Mouse (Mus musculus) MEL (cell line): Measurements from ENCODE around the gene Adamts2. TPM values are rescaled to one million over a fixed set of nuclear protein-coding genes. Genes with fewer than 3 reads are reported as not detected.

Experiments used
- DNase-seq: peaks from one replicate; pipeline ENCODE4 v3.0.0; 2011; ENCODE audit warnings: low read depth, low spot score
- H3K27ac ChIP-seq: 2 replicates; pipeline ENCODE4 v1.5.1; 2012; ENCODE audit warnings: low read depth, mild to moderate bottlenecking, control low read depth, low read length, moderate library complexity; ENCODE audit not compliant: control insufficient read depth
- H3K27me3 ChIP-seq, 2 experiments: fragments of 150-350 bp in 1 of 2; sonication (generic) in 1 of 2; 2 replicates each; pipeline ENCODE4 v1.6.1; 2012; ENCODE audit warnings: low read length in 2 of 2, mild to moderate bottlenecking in 2 of 2, improper control_type of control experiment in 1 of 2, moderate library complexity in 1 of 2; ENCODE audit not compliant: insufficient read depth in 2 of 2, control insufficient read depth in 1 of 2
- H3K36me3 ChIP-seq, 2 experiments: 2 replicates each; pipeline ENCODE4 v1.6.1; 2012 to 2014; ENCODE audit warnings: low read length in 2 of 2, improper control_type of control experiment in 1 of 2, inconsistent platforms in 1 of 2, mild to moderate bottlenecking in 1 of 2; ENCODE audit not compliant: insufficient read depth in 2 of 2, control insufficient read depth in 1 of 2
- H3K4me1 ChIP-seq, 2 experiments: fragments of 150-350 bp in 1 of 2; sonication (generic) in 1 of 2; 2 replicates each; pipeline ENCODE4 v1.6.1; 2012; ENCODE audit warnings: low read length in 2 of 2, improper control_type of control experiment in 1 of 2, mild to moderate bottlenecking in 1 of 2; ENCODE audit not compliant: insufficient read depth in 2 of 2, control insufficient read depth in 1 of 2
- H3K4me3 ChIP-seq, 2 experiments: fragments of 150-350 bp in 1 of 2; sonication (generic) in 1 of 2; 2 replicates each; pipeline ENCODE4 v1.5.1; 2012; ENCODE audit warnings: low read depth in 2 of 2, low read length in 2 of 2, mild to moderate bottlenecking in 2 of 2, moderate library complexity in 2 of 2, control low read depth in 1 of 2, improper control_type of control experiment in 1 of 2; ENCODE audit not compliant: control insufficient read depth in 1 of 2, insufficient read depth in 1 of 2
- H3K79me2 ChIP-seq: 2 replicates; pipeline ENCODE4 v1.6.1; 2012; ENCODE audit warnings: mild to moderate bottlenecking, low read length, moderate library complexity; ENCODE audit not compliant: control insufficient read depth, poor library complexity, insufficient read depth
- H3K9ac ChIP-seq: 2 replicates; pipeline ENCODE4 v1.6.1; 2012; ENCODE audit warnings: low read depth, mild to moderate bottlenecking, control low read depth, low read length, moderate library complexity; ENCODE audit not compliant: control insufficient read depth, poor library complexity, severe bottlenecking
- H3K9me3 ChIP-seq: fragments of 150-350 bp; sonication (generic); replicated peaks from 2 replicates; pipeline ENCODE4 v1.6.1; 2012; ENCODE audit warnings: mild to moderate bottlenecking, low read length, improper control_type of control experiment, moderate library complexity; ENCODE audit not compliant: insufficient read depth
- BHLHE40 ChIP-seq: IDR thresholded peaks from 2 replicates; pipeline ENCODE4 v1.6.1; 2012; ENCODE audit warnings: low read depth, mild to moderate bottlenecking, inconsistent platforms, low read length, improper control_type of control experiment, borderline replicate concordance
- CTCF ChIP-seq, 3 experiments: IDR thresholded peaks in 2 of 3; conservative IDR thresholded peaks in 1 of 3; 2 replicates each; pipeline ENCODE4 v1.5.1; 2011 to 2012; ENCODE audit warnings: low read length in 3 of 3, low read depth in 2 of 3, mild to moderate bottlenecking in 2 of 3, improper control_type of control experiment in 1 of 3, inconsistent platforms in 1 of 3, mixed read lengths in 1 of 3, moderate library complexity in 1 of 3; ENCODE audit not compliant: control insufficient read depth in 1 of 3, insufficient read depth in 1 of 3, poor library complexity in 1 of 3, severe bottlenecking in 1 of 3
- E2F4 ChIP-seq: IDR thresholded peaks from 2 replicates; pipeline ENCODE4 v1.6.1; 2011; ENCODE audit warnings: low read depth, low read length, improper control_type of control experiment, borderline replicate concordance
- ELF1 ChIP-seq: IDR thresholded peaks from 2 replicates; pipeline ENCODE4 v1.6.1; 2014; ENCODE audit warnings: low read depth, mild to moderate bottlenecking, inconsistent platforms, low read length, improper control_type of control experiment, moderate library complexity
- EP300 ChIP-seq, 2 experiments: IDR thresholded peaks; 2 replicates each; pipeline ENCODE4 v1.6.1; 2011; ENCODE audit warnings: improper control_type of control experiment in 2 of 2, low read length in 2 of 2, low read depth in 1 of 2, mild to moderate bottlenecking in 1 of 2
- HCFC1 ChIP-seq: IDR thresholded peaks from 2 replicates; pipeline ENCODE4 v1.6.1; 2012; ENCODE audit warnings: low read depth, mild to moderate bottlenecking, inconsistent platforms, low read length, improper control_type of control experiment, moderate library complexity
- JUND ChIP-seq: IDR thresholded peaks from 2 replicates; pipeline ENCODE4 v1.6.1; 2011; ENCODE audit warnings: low read depth, mild to moderate bottlenecking, improper control_type of control experiment, low read length
- KAT2A ChIP-seq: conservative IDR thresholded peaks from 2 replicates; pipeline ENCODE4 v1.6.1; 2012; ENCODE audit warnings: low read depth, low read length, improper control_type of control experiment, inconsistent platforms
- MAX ChIP-seq: IDR thresholded peaks from 2 replicates; pipeline ENCODE4 v1.6.1; 2011; ENCODE audit warnings: low read length, improper control_type of control experiment
- MAZ ChIP-seq: IDR thresholded peaks from 2 replicates; pipeline ENCODE4 v1.6.1; 2012; ENCODE audit warnings: low read depth, mild to moderate bottlenecking, inconsistent platforms, low read length, improper control_type of control experiment
- MEF2A ChIP-seq: IDR thresholded peaks from 2 replicates; pipeline ENCODE4 v1.6.1; 2014; ENCODE audit warnings: low read depth, mild to moderate bottlenecking, inconsistent platforms, low read length, improper control_type of control experiment; ENCODE audit not compliant: poor library complexity, insufficient replicate concordance, severe bottlenecking; ENCODE audit errors: extremely low read depth
- POLR2A ChIP-seq, 2 experiments: IDR thresholded peaks; 2 replicates each; pipeline ENCODE4 v1.6.1; 2011 to 2012; ENCODE audit warnings: low read length in 2 of 2, mild to moderate bottlenecking in 2 of 2, control low read depth in 1 of 2, improper control_type of control experiment in 1 of 2, low read depth in 1 of 2, moderate library complexity in 1 of 2; ENCODE audit not compliant: control insufficient read depth in 1 of 2, insufficient read depth in 1 of 2, poor library complexity in 1 of 2
- POLR2AphosphoS2 ChIP-seq: IDR thresholded peaks from 2 replicates; pipeline ENCODE4 v1.6.1; 2011; ENCODE audit warnings: low read length, improper control_type of control experiment
- SIN3A ChIP-seq: IDR thresholded peaks from 2 replicates; pipeline ENCODE4 v1.6.1; 2012; ENCODE audit warnings: low read length, improper control_type of control experiment, inconsistent platforms
- ZC3H11A ChIP-seq: IDR thresholded peaks from 2 replicates; pipeline ENCODE4 v1.6.1; 2012; ENCODE audit warnings: low read depth, mild to moderate bottlenecking, inconsistent platforms, low read length, improper control_type of control experiment
- ZMIZ1 ChIP-seq: IDR thresholded peaks from 2 replicates; pipeline ENCODE4 v1.6.1; 2012; ENCODE audit warnings: low read depth, mild to moderate bottlenecking, inconsistent platforms, low read length, improper control_type of control experiment, moderate library complexity
- polyA plus RNA-seq, 2 experiments: library from polyadenylated mRNA; stranded (reverse) in 1 of 2; unstranded in 1 of 2; fragments of >175 nt in 1 of 2; fragments of >200 nt in 1 of 2; gene quantifications; 2 replicates each; pipeline versions ENCODE4 v1.2.1 to v1.2.4; 2012; ENCODE audit warnings: low replicate concordance in 2 of 2, low read depth in 1 of 2; ENCODE audit not compliant: insufficient read length in 2 of 2, insufficient read depth in 1 of 2, missing spikeins in 1 of 2
- total RNA-seq: library from RNA; depleted of rRNA; stranded (reverse); fragments of 300-350 nt; gene quantifications from 2 replicates; pipeline ENCODE4 v1.2.3, GENCODE M21; 2012

Gene Adamts2
- total and polyA plus RNA-seq, 3 experiments: not detected

- H3K79me2 ChIP-seq: no peaks in the 10 kb centered on the region
- no peak overlapping the region for H3K27ac ChIP-seq
- H3K4me1 ChIP-seq: no peaks in the 10 kb centered on the region
- no peak overlapping the region for H3K9ac ChIP-seq
- H3K27me3 ChIP-seq: no peaks in the 10 kb centered on the region
- no peaks in the 10 kb centered on the region for H3K9me3 ChIP-seq
- H3K4me3 ChIP-seq: no peak overlapping the region
- H3K36me3 ChIP-seq: no peaks in the 10 kb centered on the region
- TF ChIP-seq HCFC1 (no peak), JUND (no peak), ELF1 (no peak), BHLHE40 (no peak)
- no peak for DNase-seq
Measured at GRCm38 (mm10) chr11:50672866-50673265, 71.0 kb downstream of the Adamts2 start.

GRCm38 (mm10) chr11:50673525-50674250, 71.8 kb downstream of the Adamts2 start:
- Histone ChIP-seq H3K36me3 (no peaks in the 10 kb centered on the region), H3K4me3 (no peak overlapping the region), H3K79me2 (no peaks in the 10 kb centered on the region), H3K27me3 (no peaks in the 10 kb centered on the region), H3K9me3 (no peaks in the 10 kb centered on the region), H3K27ac (no peak overlapping the region), H3K4me1 (no peaks in the 10 kb centered on the region), H3K9ac (no peak overlapping the region)
- no peak for DNase-seq
- no peak for TF ChIP-seq MAX
- TF ChIP-seq SIN3A: no peak
- TF ChIP-seq JUND: no peak
- no peak for TF ChIP-seq POLR2A (IDR thresholded peaks at IDR 0.05; ENCODE audit: control insufficient read depth in 1 of 2, insufficient read depth in 1 of 2, low read depth in 1 of 2, low read length in 2 of 2, poor library complexity in 1 of 2)
- no peak for TF ChIP-seq EP300 (IDR thresholded peaks at IDR 0.05; ENCODE audit: low read depth in 1 of 2, low read length in 2 of 2)
- no peak for TF ChIP-seq ZMIZ1
- no peak for TF ChIP-seq KAT2A
- TF ChIP-seq E2F4: no peak
- TF ChIP-seq ELF1: no peak
- TF ChIP-seq POLR2AphosphoS2: no peak
- no peak for TF ChIP-seq ZC3H11A
- TF ChIP-seq BHLHE40: no peak
- TF ChIP-seq HCFC1: no peak
- no peak for TF ChIP-seq MEF2A
- no peak for TF ChIP-seq MAZ
- no peak for TF ChIP-seq CTCF (IDR thresholded peaks at IDR 0.05 in 2 of 3, conservative IDR thresholded peaks at IDR 0.05 in 1 of 3; ENCODE audit: control insufficient read depth in 1 of 3, insufficient read depth in 1 of 3, low read depth in 2 of 3, low read length in 3 of 3, poor library complexity in 1 of 3, severe bottlenecking in 1 of 3)
